In the genomic region with DNA sequence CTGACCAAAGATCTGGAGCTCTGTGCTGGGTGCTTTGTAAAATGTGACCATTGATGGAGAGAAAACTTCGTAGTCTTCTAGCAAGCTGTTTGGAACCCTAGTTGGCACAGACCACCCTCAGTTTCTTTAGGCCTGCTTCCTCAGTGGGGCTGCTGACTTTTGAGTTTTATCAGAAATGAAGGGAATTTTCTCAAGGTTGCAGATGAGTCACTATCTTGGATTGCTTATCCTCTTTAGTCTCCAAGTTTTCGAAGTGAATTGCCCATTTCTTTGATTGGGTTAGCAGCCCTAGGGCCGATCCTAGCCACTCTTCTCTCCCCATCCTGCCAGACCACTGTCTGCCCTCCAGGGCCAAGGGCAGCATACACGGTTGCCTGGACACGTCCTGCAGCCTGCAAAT, we compare ENCODE assay signal across 24 mouse cellular contexts.
"Had no signal": no experiment of that assay in that cellular context is flagged by ENCODE, and none has a peak within 500 bp of the region (broad histone marks: within the 10 kb centered on the region; RNA-seq: fewer than 3 reads in every experiment).

No protein-coding gene starts in this region.

- H3K4me1 ChIP-seq: lung, embryonic 15.5 days; neural tube, embryonic 13.5 days had no signal

- H3K4me3 ChIP-seq: left cerebral cortex, adult 2 months; lung, embryonic 15.5 days; megakaryocyte, embryonic 14.5 days; midbrain, embryonic 10.5 days; midbrain, embryonic 13.5 days; myocyte; neural tube, embryonic 13.5 days had no signal

- H3K36me3 ChIP-seq: lung, embryonic 15.5 days had no signal

- ATAC-seq: midbrain, embryonic 13.5 days; midbrain, embryonic 16.5 days had no signal

- H3K27ac ChIP-seq: left cerebral cortex, adult 2 months; liver, embryonic 14.5 days; lung, embryonic 15.5 days; midbrain, embryonic 10.5 days; midbrain, embryonic 13.5 days; neural tube, embryonic 13.5 days; stomach, postnatal 0 days had no signal

- H3K27me3 ChIP-seq: lung, embryonic 15.5 days; megakaryocyte, embryonic 14.5 days; midbrain, embryonic 13.5 days; neural tube, embryonic 13.5 days had no signal

- DNase-seq: kidney, adult 18-20 months; kidney, adult 9 months; kidney, postnatal 14 days; kidney, postnatal 4 days; layer of hippocampus, postnatal 36 days; lung, adult 18-20 months; lung, postnatal 10 days; lung, postnatal 36 days; right cerebral cortex, adult 18-20 months; right cerebral cortex, postnatal 14 days; right cerebral cortex, postnatal 4 days; thymus, adult 18-20 months; thymus, postnatal 36 days had no signal

- H3K4me2 ChIP-seq: liver, embryonic 11.5 days; lung, embryonic 15.5 days; midbrain, embryonic 13.5 days; neural tube, embryonic 13.5 days had no signal

- H3K9me3 ChIP-seq: lung, embryonic 15.5 days; megakaryocyte, embryonic 14.5 days; midbrain, embryonic 10.5 days; midbrain, embryonic 13.5 days; neural tube, embryonic 13.5 days had no signal

- H3K9ac ChIP-seq: liver, embryonic 14.5 days; lung, embryonic 15.5 days; midbrain, embryonic 13.5 days; neural tube, embryonic 13.5 days had no signal
